Mouse (Mus musculus) liver, adult 2 months (tissue): ENCODE measurements around the gene Smc4. TPM values are rescaled to one million over a fixed set of nuclear protein-coding genes. Genes with fewer than 3 reads are reported as not detected.

Experiments used
- DNase-seq: peaks from one replicate; pipeline ENCODE4 v3.0.0-alpha.2; 2011; ENCODE audit warnings: low read depth, low spot score; ENCODE audit errors: extremely low read depth
- H3K27ac ChIP-seq: fragments of 200-500 bp; replicated peaks from 2 replicates; pipeline ENCODE4 v1.5.1; 2012; ENCODE audit warnings: low read depth, mild to moderate bottlenecking, control low read depth, inconsistent platforms, low read length; ENCODE audit not compliant: insufficient read depth
- H3K27me3 ChIP-seq: fragments of 200-500 bp; 2 replicates; pipeline ENCODE4 v1.6.1; 2012; ENCODE audit warnings: mild to moderate bottlenecking, moderate library complexity, low read length, inconsistent platforms; ENCODE audit not compliant: control insufficient read depth, insufficient read depth
- H3K36me3 ChIP-seq: fragments of 200-500 bp; 2 replicates; pipeline ENCODE4 v1.6.1; 2012; ENCODE audit warnings: low read length, inconsistent platforms; ENCODE audit not compliant: control insufficient read depth, insufficient read depth
- H3K4me1 ChIP-seq: fragments of 200-500 bp; 2 replicates; pipeline ENCODE4 v1.6.1; 2011; ENCODE audit warnings: low read length; ENCODE audit not compliant: control insufficient read depth, insufficient read depth
- H3K4me3 ChIP-seq: fragments of 200-500 bp; 2 replicates; pipeline ENCODE4 v1.5.1; 2011; ENCODE audit warnings: low read depth, mild to moderate bottlenecking, control low read depth, low read length, moderate library complexity; ENCODE audit not compliant: insufficient read depth
- H3K79me2 ChIP-seq: fragments of 200-500 bp; 2 replicates; pipeline ENCODE4 v1.6.1; 2012; ENCODE audit warnings: inconsistent platforms, mild to moderate bottlenecking, low read length, moderate library complexity; ENCODE audit not compliant: control insufficient read depth, insufficient read depth
- H3K9ac ChIP-seq: fragments of 200-500 bp; 2 replicates; pipeline ENCODE4 v1.6.1; 2012; ENCODE audit warnings: low read depth, mild to moderate bottlenecking, control low read depth, inconsistent platforms, low read length
- CTCF ChIP-seq: fragments of 200-500 bp; IDR thresholded peaks from 2 replicates; pipeline ENCODE4 v1.5.1; 2011; ENCODE audit warnings: low read depth, low read length, control low read depth
- POLR2A ChIP-seq: fragments of 200-500 bp; IDR thresholded peaks from 2 replicates; pipeline ENCODE4 v1.6.1; 2011; ENCODE audit warnings: low read length, control low read depth; ENCODE audit not compliant: insufficient read depth; ENCODE audit errors: extremely low read depth
- WGBS: fragments of 180-500 bp; shearing (Covaris S2); methylation state at CpG from one replicate; pipeline ENCODE4 v1.1.7; 2018; 5-methylcytosine and 5-hydroxymethylcytosine counted together
- polyA plus RNA-seq: library from polyadenylated mRNA; depleted of rRNA; stranded (reverse); fragments of >200 nt; gene quantifications from 2 replicates; pipeline ENCODE4 v1.2.3, GENCODE M21; 2012; rRNA removed
- total RNA-seq: library from RNA; depleted of rRNA; stranded (reverse); fragments of >200 nt; gene quantifications from 2 replicates; pipeline ENCODE4 v1.2.3, GENCODE M21; 2014; rRNA removed

Smc4 gene
- total RNA-seq (6.4 and 8.6 TPM in 2 replicates), polyA plus RNA-seq (1.0 and 1.1 TPM in 2 replicates)

DNA sequence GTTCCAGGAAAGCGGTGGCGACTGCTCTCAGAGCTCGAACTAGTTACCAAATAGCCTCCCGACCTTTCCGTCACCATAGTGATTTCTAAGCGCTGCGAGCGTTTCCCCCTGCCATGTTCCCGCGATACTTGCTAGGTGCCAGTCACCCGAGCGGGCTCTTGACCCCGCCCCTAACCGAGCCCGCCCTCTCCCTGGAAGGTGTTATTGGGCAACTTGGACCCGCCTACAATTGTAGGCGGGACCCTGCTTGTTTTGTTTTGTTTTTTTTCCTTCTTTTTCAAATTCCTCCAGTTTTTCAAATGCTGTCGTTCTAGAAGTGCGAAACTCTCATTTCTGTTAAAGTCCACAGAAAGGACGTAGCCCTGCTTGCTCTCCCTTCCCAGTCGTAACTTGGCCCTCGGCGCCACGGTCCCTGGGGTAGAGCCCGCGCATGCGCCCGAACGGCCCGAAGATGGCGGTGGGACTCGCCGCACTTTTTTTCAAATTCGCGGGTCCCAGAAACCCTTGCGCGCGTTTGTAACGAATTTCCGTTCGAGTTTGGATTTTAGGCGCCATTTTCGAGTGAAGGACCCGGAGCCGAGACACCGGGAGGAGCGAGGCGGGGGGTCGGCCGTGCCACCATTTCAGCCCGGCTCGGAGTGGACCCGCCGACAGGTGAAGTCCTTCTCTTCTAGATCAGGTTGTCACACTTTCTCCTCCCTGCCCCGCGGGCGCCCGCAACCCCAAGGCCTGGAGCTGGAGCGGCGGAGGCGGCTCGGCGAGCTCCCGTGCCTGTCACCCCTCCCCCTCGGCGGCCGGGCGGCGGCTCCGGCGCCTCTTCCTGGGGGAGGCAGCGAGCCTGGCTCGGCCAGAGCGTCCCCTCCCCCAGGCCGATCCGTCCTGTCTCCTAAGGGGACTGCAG, at the start of gene Smc4, which contains the start of gene Ift80:
TSS of gene Smc4 (plus strand) at position 302 of the 901 bp plus-strand sequence.
TSS of gene Ift80 (minus strand) at position 134 of the 901 bp plus-strand sequence.
- peak within 1 kb of the TSS; percentile 97 for H3K27ac ChIP-seq
- DNase-seq = peak; percentile 87
- WGBS = under 1% methylated on average over 76 of the region's 76 CpGs
- H3K79me2 ChIP-seq = no peaks in the 10 kb centered on the region; the same call in 1 of the 2 replicates
- peak within 1 kb of the TSS; percentile 90 for H3K4me3 ChIP-seq
- 0 out of 2 replicates have a peak, but pooled peaks cover 3% of the 10 kb centered on the region for H3K36me3 ChIP-seq
- H3K4me1 ChIP-seq = peaks cover 2% of the 10 kb centered on the region; the same call in 1 of the 2 replicates
- H3K9ac ChIP-seq = peak within 1 kb of the TSS; percentile 88
- no peaks in the 10 kb centered on the region for H3K27me3 ChIP-seq
- no peak for TF ChIP-seq POLR2A
- TF ChIP-seq CTCF = no peak

DNA sequence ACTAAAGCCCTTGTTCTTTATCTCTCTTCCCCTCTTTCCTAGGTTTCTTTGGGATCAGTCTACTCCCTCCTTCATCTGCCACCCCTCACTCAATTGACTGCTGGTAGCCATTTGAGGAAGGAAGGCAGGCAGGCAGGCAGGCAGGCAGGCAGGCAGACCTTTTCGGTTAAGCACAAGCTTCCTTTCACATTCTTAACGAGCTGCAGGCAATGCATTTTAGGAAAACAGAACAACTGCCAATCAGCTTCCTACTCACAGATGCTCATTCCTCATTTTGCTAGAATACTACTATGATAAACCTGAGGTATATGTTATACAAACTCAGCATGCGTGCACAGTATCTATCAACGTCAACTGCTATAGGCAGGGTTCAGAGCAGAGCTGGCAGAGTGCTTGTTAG, 48.1 kb upstream of the Smc4 start:
- Histone ChIP-seq H3K79me2 (no peaks in the 10 kb centered on the region), H3K27me3 (no peaks in the 10 kb centered on the region), H3K9ac (no peak overlapping the region), H3K4me3 (no peak overlapping the region), H3K36me3 (no peaks in the 10 kb centered on the region), H3K4me1 (no peaks in the 10 kb centered on the region), H3K27ac (no peak overlapping the region)
- whole genome bisulfite sequencing = 75% methylated on average over 4 of the region's 4 CpGs
- no peak for DNase-seq
- TF ChIP-seq CTCF = no peak
- TF ChIP-seq POLR2A = no peak

DNA sequence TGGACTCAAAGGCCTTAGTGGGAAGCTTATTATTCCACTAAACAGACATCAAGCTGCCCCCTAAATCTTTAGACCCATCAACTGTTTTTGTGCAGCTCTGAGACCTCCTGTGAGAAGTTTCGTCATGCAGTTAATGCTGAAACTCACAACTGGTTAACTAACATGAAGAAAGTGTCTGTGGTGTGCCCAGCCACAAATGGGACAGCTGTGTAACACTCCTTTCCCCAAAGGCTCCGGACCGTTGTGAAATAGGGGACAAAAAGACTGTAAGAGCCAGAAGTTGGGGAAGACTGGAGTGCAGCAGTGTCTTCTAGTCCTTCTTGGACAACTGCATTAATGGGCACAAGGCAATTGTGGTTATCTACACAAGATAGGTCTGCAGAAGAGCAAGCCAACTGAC, 47.1 kb upstream of the Smc4 start:
- 86% methylated on average over 3 of the region's 3 CpGs for WGBS
- DNase-seq = no peak
- Histone ChIP-seq H3K4me3 (no peak overlapping the region), H3K27me3 (no peaks in the 10 kb centered on the region), H3K36me3 (peaks cover 3% of the 10 kb centered on the region; the same call in 1 of the 2 replicates), H3K9ac (no peak overlapping the region), H3K4me1 (no peaks in the 10 kb centered on the region), H3K27ac (no peak overlapping the region), H3K79me2 (no peaks in the 10 kb centered on the region)
- TF ChIP-seq CTCF (no peak), POLR2A (no peak)

- H3K27me3 ChIP-seq = no peaks in the 10 kb centered on the region
- no peak overlapping the region for H3K9ac ChIP-seq
- H3K27ac ChIP-seq = no peak overlapping the region
- H3K4me1 ChIP-seq = no peaks in the 10 kb centered on the region
- H3K79me2 ChIP-seq = no peaks in the 10 kb centered on the region
- no peak for DNase-seq
- H3K36me3 ChIP-seq = peaks cover 9% of the 10 kb centered on the region; the same call in 1 of the 2 replicates
- H3K4me3 ChIP-seq = no peak overlapping the region
- no peak for TF ChIP-seq POLR2A
- peak; percentile 17; the same call in 1 of the 2 replicates for TF ChIP-seq CTCF
Observed at GRCm38 (mm10) chr3:68964682-68965081, 39.9 kb upstream of the Smc4 start.

GRCm38 (mm10) chr3:68966527-68967285, 37.8 kb upstream of the Smc4 start:
- 99% methylated on average over 6 of the region's 6 CpGs for WGBS
- Histone ChIP-seq H3K9ac (no peak overlapping the region), H3K36me3 (peaks cover 9% of the 10 kb centered on the region; the same call in 1 of the 2 replicates), H3K79me2 (no peaks in the 10 kb centered on the region), H3K27ac (no peak overlapping the region), H3K4me1 (no peaks in the 10 kb centered on the region), H3K4me3 (no peak overlapping the region), H3K27me3 (no peaks in the 10 kb centered on the region)
- no peak for TF ChIP-seq CTCF
- no peak for TF ChIP-seq POLR2A
- DNase-seq = no peak
